Mouse (Mus musculus) forebrain, postnatal 0 days (tissue): Measurements from ENCODE around the gene Ncdn. TPM values are rescaled to one million over a fixed set of nuclear protein-coding genes. Genes with fewer than 3 reads are reported as not detected.

Source experiments
- ATAC-seq: fragments of 200-750 bp; cut with Nextera tagmentation; 2 replicates; pipeline ENCODE4 v1.8.0; 2017; ENCODE audit warnings: mild to moderate bottlenecking, moderate library complexity
- DNase-seq: peaks from one replicate; pipeline ENCODE4 v3.0.0-alpha.2; 2015
- H3K27ac ChIP-seq: fragments of 300-500 bp; sonication (generic); 2 replicates; pipeline ENCODE4 v1.5.1; 2014; ENCODE audit warnings: low read depth, mild to moderate bottlenecking, antibody characterized with exemption, low read length, moderate library complexity, mixed read lengths
- H3K27me3 ChIP-seq: fragments of 300-500 bp; sonication (generic); 2 replicates; pipeline ENCODE4 v1.6.1; 2014; ENCODE audit warnings: mild to moderate bottlenecking, low read length, mixed read lengths; ENCODE audit not compliant: insufficient read depth
- H3K36me3 ChIP-seq: fragments of 300-500 bp; sonication (generic); 2 replicates; pipeline ENCODE4 v1.6.1; 2014; ENCODE audit warnings: mild to moderate bottlenecking, moderate library complexity; ENCODE audit not compliant: insufficient read depth
- H3K4me1 ChIP-seq: fragments of 300-500 bp; sonication (generic); 2 replicates; pipeline ENCODE4 v1.6.1; 2014; ENCODE audit warnings: antibody characterized with exemption; ENCODE audit not compliant: insufficient read depth
- H3K4me2 ChIP-seq: fragments of 300-500 bp; sonication (generic); 2 replicates; pipeline ENCODE4 v1.6.1; 2014; ENCODE audit warnings: low read depth, mild to moderate bottlenecking, moderate library complexity
- H3K4me3 ChIP-seq: fragments of 300-500 bp; sonication (generic); 2 replicates; pipeline ENCODE4 v1.5.1; 2014; ENCODE audit warnings: low read depth, low read length, mixed read lengths
- H3K9ac ChIP-seq: fragments of 300-500 bp; sonication (generic); 2 replicates; pipeline ENCODE4 v1.6.1; 2014; ENCODE audit warnings: mild to moderate bottlenecking
- H3K9me3 ChIP-seq: fragments of 300-500 bp; sonication (generic); 2 replicates; pipeline ENCODE4 v1.6.1; 2016; ENCODE audit warnings: low read length
- CTCF ChIP-seq: sonication (generic); IDR thresholded peaks from 2 replicates; pipeline ENCODE4 v1.5.1; 2016; ENCODE audit warnings: antibody characterized with exemption, control low read depth, low read depth
- WGBS: fragments of 180-500 bp; shearing (Covaris S2); extraction: QIAGEN DNeasy Blood & Tissue Kit; methylation state at CpG from one replicate; pipeline ENCODE4 v1.1.7; 2014; 5-methylcytosine and 5-hydroxymethylcytosine counted together
- polyA plus RNA-seq: library from polyadenylated mRNA; unstranded; fragments of >200 nt; fragmentation: Nextera tagmentation; extraction: Ambion mirVana; gene quantifications from 2 replicates; pipeline ENCODE4 v1.2.1, GENCODE M21; 2015
- total RNA-seq: library from RNA; depleted of rRNA; stranded (reverse); fragments of >200 nt; gene quantifications from 2 replicates; pipeline ENCODE4 v1.2.3, GENCODE M21; 2014

Gene Ncdn
- total and polyA plus RNA-seq, 2 experiments from 2014 or later, result 223 to 339 TPM

- H3K36me3 ChIP-seq, result no peaks in the 10 kb centered on the region
- no peaks in the 10 kb centered on the region for H3K9me3 ChIP-seq
- WGBS, result 13% methylated on average over 12 of the region's 12 CpGs
- H3K27me3 ChIP-seq, result no peaks in the 10 kb centered on the region
- peaks cover 39% of the 10 kb centered on the region for H3K4me1 ChIP-seq
- H3K4me3 ChIP-seq, result no peak overlapping the region
- TF ChIP-seq CTCF, result no peak
- peak overlapping the region; percentile 23; the same call in 1 of the 2 replicates for H3K9ac ChIP-seq
- H3K4me2 ChIP-seq, result peak overlapping the region; percentile 18
- peak; percentile 50 for ATAC-seq
- H3K27ac ChIP-seq, result peak overlapping the region; percentile 81
- DNase-seq, result peak; percentile 44
Observed at GRCm38 (mm10) chr4:126779826-126780775, 26.9 kb upstream of the Ncdn start.

DNA sequence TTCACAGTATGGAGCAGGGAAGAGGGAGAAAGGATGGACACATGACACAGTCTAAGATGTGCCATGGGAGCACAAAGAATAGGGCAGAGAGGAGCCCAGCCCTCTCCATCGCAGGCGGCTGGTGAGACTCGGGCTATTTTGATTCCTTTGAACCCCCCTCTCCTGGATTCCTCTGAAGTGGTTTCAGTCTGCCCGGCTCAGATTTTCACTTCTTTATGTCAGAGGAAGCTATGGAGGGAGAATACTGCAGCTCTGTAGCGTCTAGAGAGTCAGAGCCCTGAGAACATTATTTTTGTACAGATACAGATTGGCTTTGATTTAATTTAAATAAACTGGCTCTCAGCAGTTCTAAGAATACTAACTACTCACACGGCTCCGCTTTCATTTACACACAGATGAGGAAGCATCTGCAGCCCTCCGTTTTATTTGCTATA is 25.9 kb upstream of the Ncdn start:
- Histone ChIP-seq H3K27ac (peak overlapping the region; percentile 81), H3K27me3 (no peaks in the 10 kb centered on the region), H3K9ac (0 out of 2 replicates have a peak overlapping the region, but pooled peaks have one; percentile 2), H3K4me1 (peaks cover 39% of the 10 kb centered on the region), H3K4me2 (peak overlapping the region; percentile 18), H3K9me3 (no peaks in the 10 kb centered on the region), H3K4me3 (no peak overlapping the region), H3K36me3 (no peaks in the 10 kb centered on the region)
- ATAC-seq (peak; percentile 77), DNase-seq (peak; percentile 69)
- no peak for TF ChIP-seq CTCF
- 8% methylated on average over 8 of the region's 8 CpGs for WGBS

DNA sequence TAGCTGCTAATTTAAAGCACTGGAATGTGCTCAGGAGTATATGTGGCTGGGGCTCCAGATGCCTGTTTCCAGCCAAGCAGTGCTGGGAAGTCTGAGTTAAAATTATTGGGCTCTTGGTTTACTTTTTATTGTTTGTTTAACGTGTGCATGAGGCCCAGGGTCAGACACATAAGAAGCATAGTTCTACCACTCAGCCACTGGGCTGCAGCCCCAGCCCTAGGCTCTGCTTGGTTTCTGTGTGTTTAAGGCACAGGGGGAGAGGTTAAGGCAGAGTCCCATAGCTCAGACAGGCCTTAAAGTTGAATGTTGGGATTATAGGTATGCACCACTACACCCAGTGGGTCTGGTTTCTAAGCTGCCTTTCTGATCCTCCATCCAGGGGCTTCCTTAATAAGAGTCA is 21.9 kb upstream of the Ncdn start:
- peaks cover 25% of the 10 kb centered on the region for H3K4me1 ChIP-seq
- H3K4me2 ChIP-seq, result no peak overlapping the region
- H3K4me3 ChIP-seq, result no peak overlapping the region
- no peak for DNase-seq
- H3K27ac ChIP-seq, result no peak overlapping the region
- H3K9me3 ChIP-seq, result no peaks in the 10 kb centered on the region
- WGBS, result 75% methylated on average over 1 of the region's 1 CpGs
- TF ChIP-seq CTCF, result no peak
- no peak for ATAC-seq
- H3K9ac ChIP-seq, result no peak overlapping the region
- H3K36me3 ChIP-seq, result peaks cover 6% of the 10 kb centered on the region; the same call in 1 of the 2 replicates
- H3K27me3 ChIP-seq, result no peaks in the 10 kb centered on the region

DNA sequence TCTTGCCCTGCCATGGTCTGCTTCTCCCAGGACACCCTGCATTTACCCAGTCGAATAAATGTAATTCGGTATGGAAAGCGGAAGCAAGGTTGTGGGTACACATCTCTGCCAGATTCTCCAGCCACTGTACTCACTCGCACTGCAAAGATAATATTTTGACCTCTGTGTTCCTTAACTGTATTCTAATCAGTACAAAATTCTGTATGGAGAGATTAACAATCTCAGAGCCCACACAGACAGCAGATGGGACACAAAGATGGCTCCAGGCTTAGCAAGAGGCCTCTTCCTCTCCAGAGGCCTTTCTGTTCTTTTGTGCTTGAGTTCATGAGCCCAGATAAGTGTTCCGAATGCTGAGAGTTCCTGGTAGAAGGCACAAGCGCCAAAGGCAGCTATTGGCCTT is 20.6 kb upstream of the Ncdn start:
- H3K36me3 ChIP-seq, result peaks cover 6% of the 10 kb centered on the region; the same call in 1 of the 2 replicates
- H3K9ac ChIP-seq, result no peak overlapping the region
- no peak overlapping the region for H3K4me2 ChIP-seq
- H3K9me3 ChIP-seq, result no peaks in the 10 kb centered on the region
- H3K4me3 ChIP-seq, result no peak overlapping the region
- 94% methylated on average over 6 of the region's 6 CpGs for WGBS
- no peak for TF ChIP-seq CTCF
- no peak overlapping the region for H3K27ac ChIP-seq
- ATAC-seq (no peak), DNase-seq (no peak)
- H3K4me1 ChIP-seq, result peaks cover 12% of the 10 kb centered on the region
- no peaks in the 10 kb centered on the region for H3K27me3 ChIP-seq

DNA sequence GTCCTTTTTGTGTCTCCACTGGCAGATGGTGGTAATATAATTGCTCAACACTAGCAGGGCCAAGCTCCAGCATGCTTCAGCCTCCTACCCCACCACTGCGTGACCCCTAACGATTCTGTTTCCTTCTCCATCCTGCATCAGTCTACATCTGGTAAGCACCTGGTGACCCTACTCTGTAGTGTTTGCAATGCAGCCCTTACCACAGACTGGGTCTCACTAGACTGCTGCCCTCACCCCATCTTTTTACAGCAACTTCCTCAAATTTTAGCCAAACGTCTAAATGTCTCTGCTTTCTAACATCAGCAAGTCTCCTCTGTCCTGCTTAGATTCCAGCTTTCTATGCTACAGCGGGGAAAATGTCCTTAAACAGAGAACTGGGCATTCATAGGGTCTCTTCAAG is 17.6 kb upstream of the Ncdn start:
- no peak overlapping the region for H3K4me2 ChIP-seq

GRCm38 (mm10) chr4:126769800-126770563 is 16.7 kb upstream of the Ncdn start:
- ATAC-seq (no peak), DNase-seq (no peak)
- TF ChIP-seq CTCF, result no peak
- Histone ChIP-seq H3K4me1 (no peaks in the 10 kb centered on the region), H3K9ac (no peak overlapping the region), H3K27me3 (no peaks in the 10 kb centered on the region), H3K4me3 (no peak overlapping the region), H3K27ac (no peak overlapping the region), H3K9me3 (no peaks in the 10 kb centered on the region), H3K36me3 (peaks cover 11% of the 10 kb centered on the region), H3K4me2 (no peak overlapping the region)
- WGBS, result 89% methylated on average over 9 of the region's 9 CpGs

More for the DNA sequence above, 17.6 kb upstream of the Ncdn start:
- H3K36me3 ChIP-seq, result peaks cover 11% of the 10 kb centered on the region
- H3K4me3 ChIP-seq, result no peak overlapping the region
- H3K4me1 ChIP-seq, result no peaks in the 10 kb centered on the region
- no peak overlapping the region for H3K9ac ChIP-seq
- DNase-seq, result no peak
- TF ChIP-seq CTCF, result no peak
- no peaks in the 10 kb centered on the region for H3K9me3 ChIP-seq
- no peaks in the 10 kb centered on the region for H3K27me3 ChIP-seq
- WGBS, result 94% methylated on average over 4 of the region's 4 CpGs
- ATAC-seq, result no peak
- H3K27ac ChIP-seq, result no peak overlapping the region
